Mouse (Mus musculus): ENCODE results near the gene Gm36245.
"Not testable (repeated sequence)": the region's sequence is repeated elsewhere in the genome, so short reads cannot be mapped to it uniquely, and the experiment has no call there.

GRCm38 (mm10) chr15:77643176-77643575, 44.1 kb downstream of the Gm36245 start, which contains the start of gene Apol11b:
- TF ChIP-seq CTCF (conservative IDR thresholded peaks at IDR 0.05; ENCODE audit: low read length); POU5F1 (IDR thresholded peaks at IDR 0.05; ENCODE audit: borderline replicate concordance, low read length); NANOG (IDR thresholded peaks at IDR 0.05; ENCODE audit: borderline replicate concordance, low read length): not testable (repeated sequence)

Data from E14TG2a.4 (cell line).